Mouse (Mus musculus) bone marrow, adult 2 months (tissue): ENCODE data around the gene Nfatc4.

Experiments used
- CTCF ChIP-seq: fragments of 200-500 bp; IDR thresholded peaks from 2 replicates; pipeline ENCODE4 v1.5.1; 2011; ENCODE audit warnings: low read length, control low read depth; ENCODE audit not compliant: control insufficient read depth, insufficient read depth
- POLR2A ChIP-seq: fragments of 200-500 bp; IDR thresholded peaks from 2 replicates; pipeline ENCODE4 v1.6.1; 2011; ENCODE audit warnings: low read depth, mild to moderate bottlenecking, control low read depth, low read length, borderline replicate concordance; ENCODE audit not compliant: control insufficient read depth

DNA sequence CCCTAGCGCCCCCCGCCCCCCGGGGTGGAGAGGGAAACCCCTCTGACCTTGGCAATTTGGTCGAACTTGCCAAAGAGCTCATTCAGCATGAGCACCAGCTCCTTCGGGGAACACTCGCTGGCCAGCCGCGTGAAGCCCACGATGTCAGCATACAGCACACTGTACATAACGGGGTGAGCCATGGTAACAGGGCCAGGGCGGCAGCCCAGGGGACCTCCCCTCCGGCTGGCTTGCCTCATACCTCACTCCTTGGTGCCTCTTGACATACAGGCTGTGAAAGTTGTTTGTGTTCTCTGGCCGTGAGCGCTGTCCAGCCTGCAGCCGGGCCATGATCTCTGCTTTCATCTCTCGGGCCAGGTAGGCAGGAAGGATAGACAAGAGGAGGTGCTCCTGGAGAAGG, 43.3 kb upstream of the Nfatc4 start:
- TF ChIP-seq POLR2A (no peak), CTCF (no peak)
